17 mouse cellular contexts compared by ENCODE assay signal in the genomic region with DNA sequence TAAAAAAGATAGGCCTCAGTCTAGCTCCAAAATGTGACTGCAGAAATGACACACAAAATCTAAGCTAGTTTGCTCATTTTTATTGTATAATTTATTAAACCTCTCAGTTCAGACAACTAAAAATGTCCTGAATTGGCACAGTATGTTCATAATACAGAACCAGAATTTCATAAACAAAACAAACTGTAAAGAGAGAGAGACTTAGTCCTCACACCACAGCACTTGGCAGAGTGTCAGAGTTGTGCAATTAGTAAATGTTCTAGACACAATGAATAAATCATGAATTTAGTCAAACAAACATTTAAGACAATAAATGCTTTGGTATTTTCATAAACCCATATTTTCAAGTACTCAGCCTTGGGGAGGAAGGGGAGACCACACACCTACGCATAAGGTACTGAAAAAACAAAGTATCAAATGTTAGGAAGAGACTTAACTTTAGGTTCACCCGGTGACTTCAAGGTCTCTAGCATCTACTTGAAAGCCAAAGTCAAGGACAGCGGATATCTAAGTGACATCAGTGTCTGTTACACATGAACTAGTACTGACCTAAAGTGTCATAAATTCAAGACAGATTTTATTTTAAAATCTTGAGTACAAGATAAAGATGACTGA. TPM values are rescaled to one million over a fixed set of nuclear protein-coding genes. Genes with fewer than 3 reads are reported as not detected.
A peak's percentile ranks its signal among the peaks of the same experiment; 100 is the strongest.
DNase-seq lines count a peak whose midpoint lies in the region; ATAC-seq lines count a peak whose summit lies in the region.
"Had no signal": no experiment of that assay in that cellular context is flagged by ENCODE, and none has a peak within 500 bp of the region (broad histone marks: within the 10 kb centered on the region; RNA-seq: fewer than 3 reads in every experiment).

No protein-coding gene starts in this region.

- no peak overlapping the region for H3K9ac ChIP-seq in kidney, embryonic 15.5 days
- no peak overlapping the region for H3K9ac ChIP-seq in midbrain, embryonic 11.5 days (ENCODE audit: low read length)
- H3K9ac ChIP-seq: heart, embryonic 12.5 days; limb, embryonic 12.5 days had no signal

- H3K27me3 ChIP-seq in kidney, embryonic 15.5 days, result no peaks in the 10 kb centered on the region
- no peaks in the 10 kb centered on the region for H3K27me3 ChIP-seq in midbrain, embryonic 11.5 days (ENCODE audit: control insufficient read depth, insufficient read depth, low read length)
- H3K27me3 ChIP-seq: heart, embryonic 12.5 days; limb, embryonic 12.5 days; Patski had no signal

- H3K27ac ChIP-seq in kidney, embryonic 15.5 days, result no peak overlapping the region
- no peak overlapping the region for H3K27ac ChIP-seq in midbrain, embryonic 11.5 days (ENCODE audit: low read depth, low read length)
- H3K27ac ChIP-seq: hindbrain, embryonic 10.5 days; limb, embryonic 12.5 days had no signal

- no peak overlapping the region for H3K4me2 ChIP-seq in kidney, embryonic 15.5 days
- H3K4me2 ChIP-seq in midbrain, embryonic 11.5 days, result no peak overlapping the region
- H3K4me2 ChIP-seq: heart, embryonic 12.5 days; limb, embryonic 12.5 days had no signal

- 49% methylated on average over 3 of the region's 3 CpGs for WGBS in kidney, embryonic 15.5 days
- WGBS in midbrain, embryonic 11.5 days, result 92% methylated on average over 3 of the region's 3 CpGs

- DNase-seq in kidney, adult 9 months, result peak; percentile 53
- peak; percentile 26 for DNase-seq in urinary bladder, postnatal 25 days (ENCODE audit: low spot score)
- no peak for DNase-seq in urinary bladder, postnatal 4 days (ENCODE audit: low spot score in 2 of 2)
- peak; percentile 49 to 69 for DNase-seq in kidney, postnatal 25 days
- DNase-seq in midbrain, embryonic 11.5 days (ENCODE audit: low spot score, missing footprints), result no peak
- DNase-seq in heart, postnatal 4 days, result no peak
- DNase-seq: cerebellum, adult 8-10 months; gastrocnemius, postnatal 10 days; thymus, adult 2 months had no signal

- no peak overlapping the region for H3K4me3 ChIP-seq in kidney, embryonic 15.5 days (replicated peaks)
- H3K4me3 ChIP-seq in midbrain, embryonic 11.5 days (ENCODE audit: low read depth, low read length), result no peak overlapping the region
- H3K4me3 ChIP-seq: heart, embryonic 12.5 days; hindbrain, embryonic 10.5 days; limb, embryonic 12.5 days had no signal

- no peak for ATAC-seq in kidney, embryonic 15.5 days (replicated peaks; ENCODE audit: low FRiP score)
- no peak for ATAC-seq in midbrain, embryonic 11.5 days (ENCODE audit: low FRiP score)
- ATAC-seq: CD4-positive, CD25-positive, alpha-beta regulatory T cell, adult 4 months; intestine, embryonic 16.5 days; midbrain, embryonic 16.5 days; Patski had no signal

- peaks cover 47% of the 10 kb centered on the region for H3K4me1 ChIP-seq in kidney, embryonic 15.5 days
- no peaks in the 10 kb centered on the region; the same call in 1 of the 2 replicates for H3K4me1 ChIP-seq in midbrain, embryonic 11.5 days (ENCODE audit: control insufficient read depth, insufficient read depth, low read length)

- H3K9me3 ChIP-seq in kidney, embryonic 15.5 days (replicated peaks), result no peaks in the 10 kb centered on the region
- no peaks in the 10 kb centered on the region for H3K9me3 ChIP-seq in midbrain, embryonic 11.5 days (ENCODE audit: control insufficient read depth, low read length)
- H3K9me3 ChIP-seq: heart, embryonic 12.5 days; hindbrain, embryonic 10.5 days; limb, embryonic 12.5 days had no signal

- H3K36me3 ChIP-seq in kidney, embryonic 15.5 days, result no peaks in the 10 kb centered on the region
- no peaks in the 10 kb centered on the region for H3K36me3 ChIP-seq in midbrain, embryonic 11.5 days (ENCODE audit: control insufficient read depth, insufficient read depth, low read length)

RNA-seq across cellular contexts. Expression of a gene that starts 52.8 kb away (rescaled TPM):
- polyA plus RNA-seq in kidney, embryonic 15.5 days (2015; fragmentation: Nextera tagmentation; extraction: Ambion mirVana), result 34.5 and 37.5 TPM in 2 replicates
- 25.0 and 27.5 TPM in 2 replicates for polyA plus RNA-seq in midbrain, embryonic 11.5 days (2014; fragmentation: Nextera tagmentation; extraction: Ambion mirVana)
- 10 to 100 TPM; 48.6 to 50.9 TPM for total RNA-seq in heart, postnatal 4 days (2021)

Comparison
In these comparisons a context has a peak if more than half of its experiments do, and no peak if none do; other contexts are left out.
1. DNase-seq: peak in kidney, adult 9 months (single experiment), urinary bladder, postnatal 25 days (single experiment) and kidney, postnatal 25 days (2 of 2); none in urinary bladder, postnatal 4 days (0 of 2), midbrain, embryonic 11.5 days (single experiment) and heart, postnatal 4 days (single experiment).